ENCODE assay signal across 8 mouse cellular contexts in the genomic region with DNA sequence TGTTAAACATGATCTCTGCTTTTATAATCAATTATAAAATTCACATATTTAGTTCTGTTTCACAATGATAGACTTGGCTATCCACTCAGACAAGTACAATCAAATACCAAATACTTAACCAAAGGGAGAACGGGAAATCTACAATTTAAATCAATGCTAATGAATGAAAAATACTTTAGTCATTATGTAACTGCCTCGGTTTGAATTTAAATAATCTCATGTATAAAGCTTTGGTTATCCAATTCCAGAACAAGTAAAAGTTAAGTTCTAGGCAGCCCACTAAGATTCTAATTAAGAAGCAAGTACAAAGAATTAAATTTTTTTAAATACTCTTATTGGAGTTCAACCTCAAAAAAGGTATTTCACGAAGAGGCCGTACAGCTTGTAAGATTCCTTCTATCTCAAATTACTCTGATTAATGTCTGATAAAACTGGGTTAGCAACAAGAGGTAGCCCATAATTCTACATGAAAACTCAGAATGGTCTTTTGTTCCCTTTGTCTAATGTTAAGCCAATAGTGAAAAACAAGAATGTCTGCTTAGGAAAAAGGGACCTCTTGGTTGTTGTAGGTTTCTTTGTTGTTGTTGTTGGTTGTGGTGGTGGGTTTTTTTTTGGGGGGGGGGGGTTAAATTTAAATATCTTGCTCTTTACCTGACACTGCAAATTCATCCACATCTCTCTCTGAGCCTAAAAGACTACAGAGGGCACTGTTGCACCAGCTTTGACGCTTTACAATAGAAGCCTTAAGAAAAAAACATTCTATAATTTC. TPM values are rescaled to one million over a fixed set of nuclear protein-coding genes. Genes with fewer than 3 reads are reported as not detected.
DNase-seq lines count a peak whose midpoint lies in the region; ATAC-seq lines count a peak whose summit lies in the region.

No protein-coding gene starts in this region.

- WGBS in embryonic facial prominence, embryonic 11.5 days, result 48% methylated on average over 5 of the region's 5 CpGs
- 48% methylated on average over 5 of the region's 5 CpGs for WGBS in embryonic facial prominence, embryonic 10.5 days
- 24% methylated on average over 5 of the region's 5 CpGs for WGBS in neural tube, embryonic 14.5 days

- no peaks in the 10 kb centered on the region for H3K9me3 ChIP-seq in embryonic facial prominence, embryonic 11.5 days (replicated peaks; ENCODE audit: control insufficient read depth, low read length)
- no peaks in the 10 kb centered on the region for H3K9me3 ChIP-seq in embryonic facial prominence, embryonic 10.5 days
- no peaks in the 10 kb centered on the region for H3K9me3 ChIP-seq in neural tube, embryonic 14.5 days (ENCODE audit: control insufficient read depth, low read length)

- no peak overlapping the region for H3K4me3 ChIP-seq in embryonic facial prominence, embryonic 11.5 days (ENCODE audit: low read depth, low read length)
- H3K4me3 ChIP-seq in embryonic facial prominence, embryonic 10.5 days, result no peak overlapping the region
- H3K4me3 ChIP-seq in neural tube, embryonic 14.5 days (ENCODE audit: low read depth, low read length), result no peak overlapping the region

- no peaks in the 10 kb centered on the region for H3K4me1 ChIP-seq in embryonic facial prominence, embryonic 11.5 days (ENCODE audit: control insufficient read depth, insufficient read depth, low read length)
- H3K4me1 ChIP-seq in embryonic facial prominence, embryonic 10.5 days, result peaks cover 27% of the 10 kb centered on the region
- H3K4me1 ChIP-seq in neural tube, embryonic 14.5 days (ENCODE audit: control insufficient read depth, insufficient read depth, low read length), result peaks cover 3% of the 10 kb centered on the region; the same call in 1 of the 2 replicates

- H3K27me3 ChIP-seq in embryonic facial prominence, embryonic 11.5 days (ENCODE audit: control insufficient read depth, insufficient read depth, low read length), result no peaks in the 10 kb centered on the region
- no peaks in the 10 kb centered on the region for H3K27me3 ChIP-seq in embryonic facial prominence, embryonic 10.5 days (replicated peaks; ENCODE audit: low read depth, poor library complexity, severe bottlenecking)
- H3K27me3 ChIP-seq in neural tube, embryonic 14.5 days (ENCODE audit: control insufficient read depth, insufficient read depth, low read length), result no peaks in the 10 kb centered on the region

- H3K36me3 ChIP-seq in embryonic facial prominence, embryonic 11.5 days (replicated peaks; ENCODE audit: control insufficient read depth, insufficient read depth, low read depth, low read length), result no peaks in the 10 kb centered on the region
- H3K36me3 ChIP-seq in embryonic facial prominence, embryonic 10.5 days (replicated peaks), result no peaks in the 10 kb centered on the region
- H3K36me3 ChIP-seq in neural tube, embryonic 14.5 days (ENCODE audit: control insufficient read depth, insufficient read depth, low read length), result no peaks in the 10 kb centered on the region

- H3K27ac ChIP-seq in embryonic facial prominence, embryonic 11.5 days (replicated peaks; ENCODE audit: low read depth, low read length), result no peak overlapping the region
- H3K27ac ChIP-seq in embryonic facial prominence, embryonic 10.5 days (replicated peaks), result no peak overlapping the region
- no peak overlapping the region for H3K27ac ChIP-seq in neural tube, embryonic 14.5 days (ENCODE audit: low read depth, low read length)

- peak; percentile 65 for DNase-seq in embryonic facial prominence, embryonic 11.5 days (ENCODE audit: low spot score)
- no peak for DNase-seq in embryonic facial prominence, embryonic 10.5 days (ENCODE audit: low spot score)
- DNase-seq in urinary bladder, postnatal 14 days (ENCODE audit: low spot score), result peak; percentile 9
- DNase-seq in urinary bladder, postnatal 25 days (ENCODE audit: low spot score), result no peak
- peak; percentile 62 for DNase-seq in kidney, postnatal 14 days
- no peak for DNase-seq in ovary, postnatal 10 days (ENCODE audit: low spot score)
- no peak for DNase-seq in spleen, postnatal 14 days (ENCODE audit: low spot score in 2 of 2)

- H3K9ac ChIP-seq in embryonic facial prominence, embryonic 11.5 days (replicated peaks; ENCODE audit: low read length), result no peak overlapping the region
- no peak overlapping the region for H3K9ac ChIP-seq in neural tube, embryonic 14.5 days (replicated peaks; ENCODE audit: low read depth, low read length)

- no peak overlapping the region for H3K4me2 ChIP-seq in embryonic facial prominence, embryonic 11.5 days (ENCODE audit: low read depth, low read length)
- peak overlapping the region; percentile 20; the same call in 1 of the 2 replicates for H3K4me2 ChIP-seq in neural tube, embryonic 14.5 days (ENCODE audit: low read depth, low read length)

- no peak for ATAC-seq in embryonic facial prominence, embryonic 11.5 days (replicated peaks; ENCODE audit: insufficient number of reproducible peaks, low FRiP score, low TSS enrichment, low read depth)
- no peak; the same call in 1 of the 2 replicates for ATAC-seq in neural tube, embryonic 14.5 days (ENCODE audit: low read depth)

RNA-seq across cellular contexts. Expression of gene Dph6, which starts 32.8 kb away (rescaled TPM):
- polyA plus RNA-seq in embryonic facial prominence, embryonic 11.5 days (2014; fragmentation: Nextera tagmentation; extraction: Ambion mirVana), result 24.7 and 26.9 TPM in 2 replicates
- 23.0 and 24.7 TPM in 2 replicates for polyA plus RNA-seq in embryonic facial prominence, embryonic 10.5 days (2016; fragmentation: Nextera tagmentation; extraction: Ambion mirVana)
- 17.6 and 21.3 TPM in 2 replicates for polyA plus RNA-seq in neural tube, embryonic 14.5 days (2014; fragmentation: Nextera tagmentation; extraction: Ambion mirVana)

Comparison
In these comparisons a context has a peak if more than half of its experiments do, and no peak if none do; other contexts are left out.
1. DNase-seq: peak in embryonic facial prominence, embryonic 11.5 days (single experiment), urinary bladder, postnatal 14 days (single experiment) and kidney, postnatal 14 days (single experiment); none in embryonic facial prominence, embryonic 10.5 days (single experiment), urinary bladder, postnatal 25 days (single experiment), ovary, postnatal 10 days (single experiment) and spleen, postnatal 14 days (0 of 2).